In the genomic region with DNA sequence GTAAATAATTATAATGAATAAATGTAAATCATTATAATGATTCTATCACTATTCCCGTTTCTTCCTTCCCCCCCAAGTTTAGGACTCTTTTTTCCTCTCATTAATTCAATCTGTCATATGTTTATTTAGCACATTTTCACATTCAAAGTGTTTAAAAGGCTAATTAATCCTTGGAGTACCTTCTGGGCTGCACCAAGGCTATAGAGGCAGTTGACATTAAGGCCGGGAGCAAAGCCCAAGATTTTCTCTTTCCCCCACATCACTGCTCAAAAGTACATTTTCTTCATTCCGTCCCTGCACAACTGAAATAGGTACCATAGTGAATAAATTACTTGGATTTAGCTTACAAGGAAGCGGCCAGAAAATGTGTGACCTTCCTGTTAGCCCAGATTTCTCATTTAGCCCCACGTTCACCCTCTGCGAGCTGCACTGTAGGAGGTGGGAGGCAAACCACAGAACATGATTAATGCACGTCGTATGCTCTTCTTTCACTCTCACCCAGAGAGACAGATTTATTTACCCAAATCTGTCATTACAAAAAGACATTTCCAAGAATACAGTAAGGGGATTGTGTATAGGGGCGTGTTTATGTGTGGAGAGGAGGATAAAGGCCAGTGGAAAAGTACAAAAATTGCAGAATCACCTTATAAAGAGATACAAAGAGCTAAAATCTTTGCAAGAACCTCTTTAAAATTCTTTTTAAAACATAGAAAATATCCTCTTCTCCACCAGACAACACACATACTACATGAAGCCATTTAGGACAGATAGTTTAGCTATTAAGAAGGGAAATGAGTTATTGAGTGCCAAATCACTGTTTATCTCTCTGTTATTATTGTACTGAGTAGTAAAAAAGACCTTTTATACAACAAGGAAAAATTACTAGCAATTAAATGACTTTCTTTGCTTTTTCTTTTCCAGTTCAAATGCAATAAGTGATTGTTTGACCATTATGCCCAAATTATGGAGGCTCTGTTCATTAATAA, we compare ENCODE assay signal across 22 mouse cellular contexts.
DNase-seq lines count a peak whose midpoint lies in the region; ATAC-seq lines count a peak whose summit lies in the region.
"Had no signal": no experiment of that assay in that cellular context is flagged by ENCODE, and none has a peak within 500 bp of the region (broad histone marks: within the 10 kb centered on the region; RNA-seq: fewer than 3 reads in every experiment).

No protein-coding gene starts in this region.

- ATAC-seq in forebrain, embryonic 13.5 days: peak; percentile 86
- ATAC-seq in forebrain, embryonic 12.5 days (ENCODE audit: low FRiP score): no peak
- peak; percentile 95 for ATAC-seq in forebrain, embryonic 16.5 days
- ATAC-seq: activated CD4-positive, CD25-positive, alpha-beta regulatory T cell, adult 4 months had no signal

- no peak overlapping the region for H3K9ac ChIP-seq in forebrain, embryonic 13.5 days
- H3K9ac ChIP-seq in forebrain, embryonic 12.5 days: no peak overlapping the region
- H3K9ac ChIP-seq in forebrain, embryonic 16.5 days (replicated peaks; ENCODE audit: low read depth, low read length): no peak overlapping the region
- H3K9ac ChIP-seq: embryonic facial prominence, embryonic 13.5 days; hindbrain, embryonic 15.5 days had no signal

- WGBS in forebrain, embryonic 13.5 days: 60% methylated on average over 9 of the region's 9 CpGs
- 61% methylated on average over 9 of the region's 9 CpGs for WGBS in forebrain, embryonic 12.5 days
- 31% methylated on average over 9 of the region's 9 CpGs for WGBS in forebrain, embryonic 16.5 days

- H3K27me3 ChIP-seq in forebrain, embryonic 13.5 days: no peaks in the 10 kb centered on the region
- H3K27me3 ChIP-seq in forebrain, embryonic 12.5 days: no peaks in the 10 kb centered on the region
- H3K27me3 ChIP-seq in forebrain, embryonic 16.5 days (replicated peaks; ENCODE audit: control insufficient read depth, insufficient read depth, low read length): no peaks in the 10 kb centered on the region
- H3K27me3 ChIP-seq: hindbrain, embryonic 15.5 days had no signal

- H3K4me2 ChIP-seq in forebrain, embryonic 13.5 days: no peak overlapping the region
- no peak overlapping the region for H3K4me2 ChIP-seq in forebrain, embryonic 12.5 days
- no peak overlapping the region for H3K4me2 ChIP-seq in forebrain, embryonic 16.5 days (ENCODE audit: low read length)
- H3K4me2 ChIP-seq: embryonic facial prominence, embryonic 13.5 days; hindbrain, embryonic 15.5 days; liver, embryonic 11.5 days; midbrain, embryonic 11.5 days had no signal

- no peaks in the 10 kb centered on the region for H3K4me1 ChIP-seq in forebrain, embryonic 13.5 days
- no peaks in the 10 kb centered on the region for H3K4me1 ChIP-seq in forebrain, embryonic 12.5 days
- 0 out of 2 replicates have a peak, but pooled peaks cover 2% of the 10 kb centered on the region for H3K4me1 ChIP-seq in forebrain, embryonic 16.5 days (replicated peaks; ENCODE audit: control insufficient read depth, insufficient read depth, low read length)
- H3K4me1 ChIP-seq: embryonic facial prominence, embryonic 13.5 days; heart, embryonic 10.5 days; hindbrain, embryonic 15.5 days had no signal

- H3K4me3 ChIP-seq in forebrain, embryonic 13.5 days: no peak overlapping the region
- H3K4me3 ChIP-seq in forebrain, embryonic 12.5 days (replicated peaks): no peak overlapping the region
- H3K4me3 ChIP-seq in forebrain, embryonic 16.5 days (replicated peaks; ENCODE audit: low read length): no peak overlapping the region
- H3K4me3 ChIP-seq: embryonic facial prominence, embryonic 13.5 days; erythroblast, embryonic 14.5 days; heart, embryonic 10.5 days; hindbrain, embryonic 15.5 days had no signal

- no peaks in the 10 kb centered on the region for H3K36me3 ChIP-seq in forebrain, embryonic 13.5 days (ENCODE audit: poor library complexity, severe bottlenecking)
- no peaks in the 10 kb centered on the region for H3K36me3 ChIP-seq in forebrain, embryonic 12.5 days (replicated peaks)
- no peaks in the 10 kb centered on the region for H3K36me3 ChIP-seq in forebrain, embryonic 16.5 days (ENCODE audit: control insufficient read depth, insufficient read depth)
- H3K36me3 ChIP-seq: embryonic facial prominence, embryonic 13.5 days; heart, embryonic 10.5 days; hindbrain, embryonic 15.5 days had no signal

- DNase-seq in kidney, postnatal 14 days: peak; percentile 0
- DNase-seq in kidney, postnatal 10 days: no peak
- DNase-seq in NIH3T3 (ENCODE audit: low read depth): peak; percentile 26
- DNase-seq in cerebellum, postnatal 25 days: no peak
- DNase-seq in liver: no peak
- DNase-seq: adrenal gland, postnatal 10 days; cerebellum, adult 8-10 months; kidney, adult 2 months; lung, adult 18-20 months; right cerebral cortex, adult 18-20 months; right cerebral cortex, postnatal 4 days; thymus, postnatal 25 days had no signal

- no peak overlapping the region for H3K27ac ChIP-seq in forebrain, embryonic 13.5 days
- no peak overlapping the region for H3K27ac ChIP-seq in forebrain, embryonic 12.5 days
- H3K27ac ChIP-seq in forebrain, embryonic 16.5 days (ENCODE audit: low read length): no peak overlapping the region
- H3K27ac ChIP-seq: embryonic facial prominence, embryonic 13.5 days; heart, embryonic 10.5 days; hindbrain, embryonic 15.5 days had no signal

- H3K9me3 ChIP-seq in forebrain, embryonic 13.5 days (replicated peaks): no peaks in the 10 kb centered on the region
- no peaks in the 10 kb centered on the region for H3K9me3 ChIP-seq in forebrain, embryonic 12.5 days
- no peaks in the 10 kb centered on the region for H3K9me3 ChIP-seq in forebrain, embryonic 16.5 days (ENCODE audit: control insufficient read depth, low read length)
- H3K9me3 ChIP-seq: embryonic facial prominence, embryonic 13.5 days; heart, embryonic 10.5 days; hindbrain, embryonic 15.5 days had no signal

Comparison
In these comparisons a context has a peak if more than half of its experiments do, and no peak if none do; other contexts are left out.
1. DNase-seq: peak in kidney, postnatal 14 days (single experiment) and NIH3T3 (single experiment); none in kidney, postnatal 10 days (single experiment), cerebellum, postnatal 25 days (0 of 2) and liver (single experiment).